Mouse (Mus musculus) neural tube, embryonic 12.5 days (tissue): Measurements from ENCODE around the gene Hs3st5. TPM values are rescaled to one million over a fixed set of nuclear protein-coding genes. Genes with fewer than 3 reads are reported as not detected.

Experiments used
- ATAC-seq: fragments of 200-750 bp; cut with Nextera tagmentation; 2 replicates; pipeline ENCODE4 v1.8.0; 2017; ENCODE audit warnings: low read depth, mild to moderate bottlenecking, moderate TSS enrichment, moderate library complexity; ENCODE audit not compliant: low FRiP score
- H3K27ac ChIP-seq: fragments of 300-500 bp; sonication (generic); 2 replicates; pipeline ENCODE4 v1.5.1; 2016
- H3K27me3 ChIP-seq: fragments of 300-500 bp; sonication (generic); replicated peaks from 2 replicates; pipeline ENCODE4 v1.6.1; 2016; ENCODE audit warnings: mild to moderate bottlenecking
- H3K36me3 ChIP-seq: fragments of 300-500 bp; sonication (generic); 2 replicates; pipeline ENCODE4 v1.6.1; 2016; ENCODE audit warnings: mild to moderate bottlenecking
- H3K4me1 ChIP-seq: fragments of 300-500 bp; sonication (generic); 2 replicates; pipeline ENCODE4 v1.6.1; 2016
- H3K4me2 ChIP-seq: fragments of 300-500 bp; sonication (generic); replicated peaks from 2 replicates; pipeline ENCODE4 v1.6.1; 2016; ENCODE audit warnings: mild to moderate bottlenecking
- H3K4me3 ChIP-seq: fragments of 300-500 bp; sonication (generic); 2 replicates; pipeline ENCODE4 v1.5.1; 2016
- H3K9ac ChIP-seq: fragments of 300-500 bp; sonication (generic); 2 replicates; pipeline ENCODE4 v1.6.1; 2016; ENCODE audit warnings: mild to moderate bottlenecking
- H3K9me3 ChIP-seq: fragments of 300-500 bp; sonication (generic); 2 replicates; pipeline ENCODE4 v1.6.1; 2016; ENCODE audit warnings: mild to moderate bottlenecking
- WGBS: fragments of 180-500 bp; shearing (Covaris S2); methylation state at CpG from one replicate; pipeline ENCODE4 v1.1.7; 2016; 5-methylcytosine and 5-hydroxymethylcytosine counted together
- polyA plus RNA-seq: library from polyadenylated mRNA; unstranded; fragments of >200 nt; fragmentation: Nextera tagmentation; extraction: Ambion mirVana; gene quantifications from 2 replicates; pipeline ENCODE4 v1.2.1, GENCODE M21; 2016

Hs3st5 gene
- 13.5 and 15.5 TPM in 2 replicates for polyA plus RNA-seq

- Histone ChIP-seq H3K4me3 (peak within 1 kb of the TSS; percentile 70), H3K9me3 (no peaks in the 10 kb centered on the region), H3K4me1 (peaks cover 9% of the 10 kb centered on the region; the same call in 1 of the 2 replicates), H3K36me3 (no peaks in the 10 kb centered on the region), H3K27me3 (peaks cover 13% of the 10 kb centered on the region; the same call in 1 of the 2 replicates), H3K9ac (peak within 1 kb of the TSS; percentile 65), H3K27ac (peak within 1 kb of the TSS; percentile 37; the same call in 1 of the 2 replicates), H3K4me2 (peak within 1 kb of the TSS; percentile 99)
- under 1% methylated on average over 66 of the region's 71 CpGs for WGBS
- ATAC-seq, result peak; percentile 92
Measured at GRCm38 (mm10) chr10:36506727-36507555, at the start of gene Hs3st5. TSS of gene Hs3st5 (plus strand) at chr10:36506814.

- no peak overlapping the region for H3K27ac ChIP-seq
- 88% methylated on average over 3 of the region's 3 CpGs for WGBS
- no peaks in the 10 kb centered on the region for H3K27me3 ChIP-seq
- H3K9ac ChIP-seq, result no peak overlapping the region
- H3K4me2 ChIP-seq, result no peak overlapping the region
- H3K4me1 ChIP-seq, result no peaks in the 10 kb centered on the region
- H3K9me3 ChIP-seq, result no peaks in the 10 kb centered on the region
- no peak for ATAC-seq
- no peak overlapping the region for H3K4me3 ChIP-seq
- H3K36me3 ChIP-seq, result no peaks in the 10 kb centered on the region
Measured at GRCm38 (mm10) chr10:36468664-36469063, 38.0 kb upstream of the Hs3st5 start.

- H3K36me3 ChIP-seq, result no peaks in the 10 kb centered on the region
- no peak overlapping the region for H3K4me3 ChIP-seq
- H3K4me1 ChIP-seq, result no peaks in the 10 kb centered on the region
- H3K4me2 ChIP-seq, result no peak overlapping the region
- WGBS, result 69% methylated on average over 3 of the region's 3 CpGs
- H3K9me3 ChIP-seq, result no peaks in the 10 kb centered on the region
- H3K9ac ChIP-seq, result no peak overlapping the region
- no peaks in the 10 kb centered on the region for H3K27me3 ChIP-seq
- no peak for ATAC-seq
- H3K27ac ChIP-seq, result no peak overlapping the region
Measured at GRCm38 (mm10) chr10:36471135-36471534, 35.5 kb upstream of the Hs3st5 start.

GRCm38 (mm10) chr10:36474834-36475233 is 31.8 kb upstream of the Hs3st5 start:
- no peaks in the 10 kb centered on the region for H3K27me3 ChIP-seq
- no peak overlapping the region for H3K27ac ChIP-seq
- no peak overlapping the region for H3K4me2 ChIP-seq
- H3K4me1 ChIP-seq, result no peaks in the 10 kb centered on the region
- no peaks in the 10 kb centered on the region for H3K36me3 ChIP-seq
- H3K9me3 ChIP-seq, result no peaks in the 10 kb centered on the region
- no peak overlapping the region for H3K9ac ChIP-seq
- no peak for ATAC-seq
- no peak overlapping the region for H3K4me3 ChIP-seq
- WGBS, result 30% methylated on average over 3 of the region's 3 CpGs

- 82% methylated on average over 4 of the region's 4 CpGs for WGBS
- H3K27me3 ChIP-seq, result no peaks in the 10 kb centered on the region
- no peak for ATAC-seq
- H3K4me2 ChIP-seq, result no peak overlapping the region
- H3K27ac ChIP-seq, result no peak overlapping the region
- no peak overlapping the region for H3K9ac ChIP-seq
- H3K9me3 ChIP-seq, result no peaks in the 10 kb centered on the region
- no peak overlapping the region for H3K4me3 ChIP-seq
- no peaks in the 10 kb centered on the region for H3K4me1 ChIP-seq
- no peaks in the 10 kb centered on the region for H3K36me3 ChIP-seq
Measured at GRCm38 (mm10) chr10:36477543-36477942, 29.1 kb upstream of the Hs3st5 start.

GRCm38 (mm10) chr10:36483362-36483761 is 23.3 kb upstream of the Hs3st5 start:
- 62% methylated on average over 2 of the region's 2 CpGs for WGBS
- no peaks in the 10 kb centered on the region for H3K36me3 ChIP-seq
- no peak overlapping the region for H3K9ac ChIP-seq
- ATAC-seq, result no peak
- H3K9me3 ChIP-seq, result no peaks in the 10 kb centered on the region
- H3K4me1 ChIP-seq, result no peaks in the 10 kb centered on the region
- H3K4me3 ChIP-seq, result no peak overlapping the region
- no peak overlapping the region for H3K27ac ChIP-seq
- H3K27me3 ChIP-seq, result no peaks in the 10 kb centered on the region
- H3K4me2 ChIP-seq, result no peak overlapping the region

GRCm38 (mm10) chr10:36484011-36484410 is 22.6 kb upstream of the Hs3st5 start:
- Histone ChIP-seq H3K27ac (no peak overlapping the region), H3K9ac (no peak overlapping the region), H3K9me3 (no peaks in the 10 kb centered on the region), H3K4me3 (no peak overlapping the region), H3K36me3 (no peaks in the 10 kb centered on the region), H3K4me2 (no peak overlapping the region), H3K4me1 (no peaks in the 10 kb centered on the region), H3K27me3 (no peaks in the 10 kb centered on the region)
- ATAC-seq, result no peak
- WGBS, result 76% methylated on average over 3 of the region's 3 CpGs

- ATAC-seq, result no peak
- no peaks in the 10 kb centered on the region for H3K9me3 ChIP-seq
- no peak overlapping the region for H3K4me3 ChIP-seq
- no peaks in the 10 kb centered on the region for H3K27me3 ChIP-seq
- no peaks in the 10 kb centered on the region for H3K4me1 ChIP-seq
- no peak overlapping the region for H3K9ac ChIP-seq
- H3K4me2 ChIP-seq, result no peak overlapping the region
- H3K36me3 ChIP-seq, result no peaks in the 10 kb centered on the region
- 43% methylated on average over 1 of the region's 1 CpGs for WGBS
- no peak overlapping the region for H3K27ac ChIP-seq
Measured at GRCm38 (mm10) chr10:36484728-36485300, 21.8 kb upstream of the Hs3st5 start.

GRCm38 (mm10) chr10:36493566-36493965 is 13.0 kb upstream of the Hs3st5 start:
- no peak overlapping the region for H3K4me2 ChIP-seq
- ATAC-seq, result no peak
- no peaks in the 10 kb centered on the region for H3K36me3 ChIP-seq

GRCm38 (mm10) chr10:36499713-36500112 is 6.9 kb upstream of the Hs3st5 start:
- no peak for ATAC-seq
- Histone ChIP-seq H3K4me2 (no peak overlapping the region), H3K27ac (no peak overlapping the region), H3K27me3 (no peaks in the 10 kb centered on the region), H3K4me3 (no peak overlapping the region), H3K4me1 (no peaks in the 10 kb centered on the region), H3K36me3 (no peaks in the 10 kb centered on the region), H3K9me3 (no peaks in the 10 kb centered on the region), H3K9ac (no peak overlapping the region)
- WGBS, result 82% methylated on average over 1 of the region's 1 CpGs

More at GRCm38 (mm10) chr10:36493566-36493965, 13.0 kb upstream of the Hs3st5 start:
- H3K27me3 ChIP-seq, result no peaks in the 10 kb centered on the region
- H3K4me3 ChIP-seq, result no peak overlapping the region
- no peaks in the 10 kb centered on the region for H3K4me1 ChIP-seq
- no peak overlapping the region for H3K27ac ChIP-seq
- H3K9ac ChIP-seq, result no peak overlapping the region
- 89% methylated on average over 1 of the region's 1 CpGs for WGBS
- H3K9me3 ChIP-seq, result no peaks in the 10 kb centered on the region

GRCm38 (mm10) chr10:36506033-36506726 is 434 bp upstream of the Hs3st5 start:
- Histone ChIP-seq H3K4me1 (peaks cover 9% of the 10 kb centered on the region; the same call in 1 of the 2 replicates), H3K4me3 (peak overlapping the region; percentile 70), H3K27ac (no peak overlapping the region), H3K9me3 (no peaks in the 10 kb centered on the region), H3K4me2 (peak overlapping the region; percentile 99), H3K27me3 (peaks cover 13% of the 10 kb centered on the region; the same call in 1 of the 2 replicates), H3K36me3 (no peaks in the 10 kb centered on the region), H3K9ac (peak overlapping the region; percentile 65)
- peak; percentile 63 for ATAC-seq
- 13% methylated on average over 13 of the region's 13 CpGs for WGBS

GRCm38 (mm10) chr10:36507556-36507870 is 899 bp downstream of the Hs3st5 start:
- peak overlapping the region; percentile 70 for H3K4me3 ChIP-seq
- peaks cover 9% of the 10 kb centered on the region; the same call in 1 of the 2 replicates for H3K4me1 ChIP-seq
- peaks cover 13% of the 10 kb centered on the region; the same call in 1 of the 2 replicates for H3K27me3 ChIP-seq
- H3K4me2 ChIP-seq, result peak overlapping the region; percentile 99
- H3K27ac ChIP-seq, result 0 out of 2 replicates have a peak overlapping the region, but pooled peaks have one; percentile 37
- H3K36me3 ChIP-seq, result no peaks in the 10 kb centered on the region
- ATAC-seq, result no peak
- peak overlapping the region; percentile 65 for H3K9ac ChIP-seq
- WGBS, result under 1% methylated on average over 15 of the region's 15 CpGs
- H3K9me3 ChIP-seq, result no peaks in the 10 kb centered on the region
